Mouse (Mus musculus) limb, embryonic 11.5 days (tissue): ENCODE data around the gene Tecpr2. TPM values are rescaled to one million over a fixed set of nuclear protein-coding genes. Genes with fewer than 3 reads are reported as not detected.
"Not testable (repeated sequence)": the region's sequence is repeated elsewhere in the genome, so short reads cannot be mapped to it uniquely, and the experiment has no call there.

ENCODE experiments used
- ATAC-seq: fragments of 200-750 bp; cut with Nextera tagmentation; 2 replicates; pipeline ENCODE4 v1.8.0; 2017; ENCODE audit warnings: low read depth; ENCODE audit not compliant: insufficient number of reproducible peaks, low FRiP score, low TSS enrichment
- DNase-seq: peaks from one replicate; pipeline ENCODE4 v3.0.0-alpha.2; 2015; ENCODE audit warnings: low spot score
- H3K27ac ChIP-seq: fragments of 300-500 bp; sonication (generic); replicated peaks from 2 replicates; pipeline ENCODE4 v1.5.1; 2014; ENCODE audit warnings: low read depth, mild to moderate bottlenecking, low read length
- H3K27me3 ChIP-seq: fragments of 300-500 bp; sonication (generic); 2 replicates; pipeline ENCODE4 v1.6.1; 2014; ENCODE audit warnings: mild to moderate bottlenecking, low read length, mixed read lengths; ENCODE audit not compliant: control insufficient read depth, insufficient read depth
- H3K36me3 ChIP-seq: fragments of 300-500 bp; sonication (generic); 2 replicates; pipeline ENCODE4 v1.6.1; 2014; ENCODE audit warnings: mild to moderate bottlenecking, low read length, moderate library complexity, mixed read lengths; ENCODE audit not compliant: control insufficient read depth, insufficient read depth
- H3K4me1 ChIP-seq: fragments of 300-500 bp; sonication (generic); 2 replicates; pipeline ENCODE4 v1.6.1; 2014; ENCODE audit warnings: low read length, mixed read lengths; ENCODE audit not compliant: control insufficient read depth, insufficient read depth
- H3K4me2 ChIP-seq: fragments of 300-500 bp; sonication (generic); 2 replicates; pipeline ENCODE4 v1.6.1; 2014; ENCODE audit warnings: low read depth, mild to moderate bottlenecking, moderate library complexity; ENCODE audit not compliant: severe bottlenecking
- H3K4me3 ChIP-seq: fragments of 300-500 bp; sonication (generic); 2 replicates; pipeline ENCODE4 v1.5.1; 2014; ENCODE audit warnings: low read depth, low read length
- H3K9ac ChIP-seq: fragments of 300-500 bp; sonication (generic); 2 replicates; pipeline ENCODE4 v1.6.1; 2014; ENCODE audit warnings: mild to moderate bottlenecking, low read length
- H3K9me3 ChIP-seq: fragments of 300-500 bp; sonication (generic); 2 replicates; pipeline ENCODE4 v1.6.1; 2016; ENCODE audit warnings: low read length; ENCODE audit not compliant: control insufficient read depth
- WGBS: fragments of 180-500 bp; shearing (Covaris S2); extraction: QIAGEN DNeasy Blood & Tissue Kit; methylation state at CpG from one replicate; pipeline ENCODE4 v1.1.7; 2014; 5-methylcytosine and 5-hydroxymethylcytosine counted together
- polyA plus RNA-seq: library from polyadenylated mRNA; unstranded; fragments of >200 nt; fragmentation: Nextera tagmentation; extraction: Ambion mirVana; gene quantifications from 2 replicates; pipeline ENCODE4 v1.2.1, GENCODE M21; 2014

The Tecpr2 gene
- polyA plus RNA-seq, 1 experiment from 2014 or later = 4.2 TPM

GRCm38 (mm10) chr12:110858681-110859080 lies 30.4 kb upstream of the Tecpr2 start:
- not testable (repeated sequence) for H3K9ac ChIP-seq, H3K27ac ChIP-seq, H3K4me2 ChIP-seq, ATAC-seq, H3K4me1 ChIP-seq, DNase-seq, H3K36me3 ChIP-seq, H3K9me3 ChIP-seq, H3K27me3 ChIP-seq, H3K4me3 ChIP-seq
- WGBS = 91% methylated on average over 15 of the region's 15 CpGs

GRCm38 (mm10) chr12:110860293-110860692 lies 28.8 kb upstream of the Tecpr2 start:
- Histone ChIP-seq H3K27ac (no peak overlapping the region), H3K4me1 (no peaks in the 10 kb centered on the region), H3K4me2 (no peak overlapping the region), H3K36me3 (peaks cover 2% of the 10 kb centered on the region; the same call in 1 of the 2 replicates), H3K27me3 (no peaks in the 10 kb centered on the region), H3K9ac (no peak overlapping the region), H3K9me3 (no peaks in the 10 kb centered on the region), H3K4me3 (no peak overlapping the region)
- ATAC-seq (no peak), DNase-seq (no peak)

DNA sequence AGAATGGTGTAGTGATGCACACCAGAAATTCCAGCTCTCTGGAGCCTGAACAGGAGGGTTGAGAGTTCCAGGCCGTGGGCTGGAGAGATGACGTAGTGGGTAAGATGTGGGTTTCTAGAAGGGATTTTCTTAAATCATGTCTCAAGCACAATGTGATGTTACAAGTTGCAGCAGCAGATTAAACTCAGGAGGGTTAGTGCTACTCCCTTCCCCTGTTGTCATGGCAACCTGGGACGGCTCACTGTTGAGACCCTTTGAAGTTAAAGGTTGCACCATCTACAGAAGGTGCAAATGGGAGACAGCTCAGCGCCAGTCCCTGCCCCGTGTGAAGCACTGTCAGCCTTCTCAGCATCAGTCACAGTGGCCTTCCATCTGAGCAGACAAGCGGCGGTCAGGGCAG lies 27.8 kb upstream of the Tecpr2 start:
- Histone ChIP-seq H3K9me3 (no peaks in the 10 kb centered on the region), H3K4me2 (no peak overlapping the region), H3K9ac (no peak overlapping the region), H3K4me1 (no peaks in the 10 kb centered on the region), H3K27ac (no peak overlapping the region), H3K27me3 (no peaks in the 10 kb centered on the region), H3K36me3 (peaks cover 2% of the 10 kb centered on the region; the same call in 1 of the 2 replicates), H3K4me3 (no peak overlapping the region)
- WGBS = 28% methylated on average over 7 of the region's 7 CpGs
- ATAC-seq (no peak), DNase-seq (no peak)

DNA sequence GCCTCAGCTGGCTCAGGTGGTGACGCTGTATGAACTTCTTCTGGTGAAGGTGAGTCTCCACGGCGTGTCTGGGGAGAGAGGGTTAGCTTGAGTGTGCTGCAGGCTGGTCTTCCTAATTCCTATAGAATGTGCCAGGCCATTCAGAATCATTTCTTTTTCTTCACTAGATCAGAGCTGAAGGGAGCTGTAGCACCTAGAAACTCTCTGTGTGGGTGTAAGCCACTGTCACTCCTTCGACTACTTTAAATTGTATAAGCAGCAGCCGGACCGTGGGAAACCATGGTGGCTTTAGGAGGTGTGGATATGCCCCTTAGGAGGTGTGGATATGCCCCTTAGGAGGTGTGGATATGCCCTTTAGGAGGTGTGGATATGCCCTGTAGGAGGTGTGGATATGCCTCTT lies 25.1 kb upstream of the Tecpr2 start:
- Histone ChIP-seq H3K36me3 (peaks cover 2% of the 10 kb centered on the region; the same call in 1 of the 2 replicates), H3K4me3 (no peak overlapping the region), H3K9me3 (no peaks in the 10 kb centered on the region), H3K4me1 (no peaks in the 10 kb centered on the region), H3K4me2 (no peak overlapping the region), H3K9ac (no peak overlapping the region), H3K27ac (no peak overlapping the region), H3K27me3 (no peaks in the 10 kb centered on the region)
- no peak for DNase-seq
- no peak for ATAC-seq
- 88% methylated on average over 6 of the region's 6 CpGs for WGBS

DNA sequence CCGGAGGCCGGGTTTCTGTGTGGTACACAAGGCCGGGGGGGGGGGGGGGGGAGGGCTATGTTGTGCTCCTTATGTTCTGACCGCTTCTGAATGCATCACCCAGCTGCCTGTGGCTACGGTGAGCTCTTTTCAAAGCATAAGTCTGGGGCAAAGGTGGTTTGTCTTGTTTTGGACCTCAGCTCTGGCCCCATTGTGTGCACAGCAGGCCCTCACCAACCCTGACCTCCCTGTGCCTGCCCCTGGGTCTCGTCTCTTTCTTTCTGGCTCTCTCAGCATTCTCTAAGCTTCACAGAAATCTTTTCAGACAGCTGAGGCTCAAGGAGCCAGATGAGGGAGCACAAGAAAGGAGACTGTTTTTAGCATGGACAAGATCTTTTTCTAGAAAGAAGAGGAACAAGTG lies 23.5 kb upstream of the Tecpr2 start:
- 83% methylated on average over 6 of the region's 6 CpGs for WGBS
- no peak overlapping the region for H3K27ac ChIP-seq
- H3K27me3 ChIP-seq = no peaks in the 10 kb centered on the region

GRCm38 (mm10) chr12:110865989-110866388 lies 23.1 kb upstream of the Tecpr2 start:
- DNase-seq = no peak
- Histone ChIP-seq H3K27me3 (no peaks in the 10 kb centered on the region), H3K36me3 (no peaks in the 10 kb centered on the region), H3K27ac (no peak overlapping the region), H3K9me3 (no peaks in the 10 kb centered on the region), H3K4me3 (no peak overlapping the region), H3K9ac (no peak overlapping the region), H3K4me2 (no peak overlapping the region), H3K4me1 (no peaks in the 10 kb centered on the region)
- no peak for ATAC-seq
- 87% methylated on average over 10 of the region's 10 CpGs for WGBS

More for the DNA sequence above, 23.5 kb upstream of the Tecpr2 start:
- no peaks in the 10 kb centered on the region for H3K9me3 ChIP-seq
- peaks cover 2% of the 10 kb centered on the region; the same call in 1 of the 2 replicates for H3K36me3 ChIP-seq
- ATAC-seq = no peak
- DNase-seq = no peak
- H3K9ac ChIP-seq = no peak overlapping the region
- no peak overlapping the region for H3K4me3 ChIP-seq
- no peak overlapping the region for H3K4me2 ChIP-seq
- H3K4me1 ChIP-seq = no peaks in the 10 kb centered on the region

- Histone ChIP-seq H3K9me3 (no peaks in the 10 kb centered on the region), H3K4me3 (no peak overlapping the region), H3K27ac (no peak overlapping the region), H3K27me3 (no peaks in the 10 kb centered on the region), H3K4me2 (no peak overlapping the region), H3K36me3 (peaks cover 3% of the 10 kb centered on the region; the same call in 1 of the 2 replicates), H3K4me1 (no peaks in the 10 kb centered on the region), H3K9ac (no peak overlapping the region)
- 88% methylated on average over 4 of the region's 4 CpGs for WGBS
- ATAC-seq = no peak
- DNase-seq = no peak
Observed at GRCm38 (mm10) chr12:110870107-110870506, 19.0 kb upstream of the Tecpr2 start.

DNA sequence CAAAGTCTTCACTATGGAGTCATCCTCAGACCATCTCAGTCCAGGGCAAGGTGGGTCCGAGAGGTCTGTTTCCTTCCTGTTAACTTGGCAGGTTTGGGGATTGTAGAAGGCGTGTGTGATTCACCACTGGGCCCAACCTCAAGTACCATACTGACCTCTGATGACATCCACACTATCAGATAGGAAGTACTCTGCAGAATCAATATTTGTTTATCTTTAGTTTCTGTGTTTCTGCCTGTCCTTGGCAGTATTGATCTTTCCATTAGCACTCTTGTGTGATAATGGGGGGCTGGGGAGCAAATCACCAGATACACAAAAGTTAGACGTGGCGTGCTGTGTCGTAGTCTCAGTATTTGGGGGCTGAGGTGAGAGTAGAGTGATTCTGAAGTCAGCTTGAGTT lies 17.8 kb upstream of the Tecpr2 start:
- WGBS = 96% methylated on average over 5 of the region's 5 CpGs
- Histone ChIP-seq H3K36me3 (peaks cover 4% of the 10 kb centered on the region; the same call in 1 of the 2 replicates), H3K9ac (no peak overlapping the region), H3K4me1 (no peaks in the 10 kb centered on the region), H3K4me2 (no peak overlapping the region), H3K27ac (no peak overlapping the region), H3K4me3 (no peak overlapping the region), H3K9me3 (no peaks in the 10 kb centered on the region), H3K27me3 (no peaks in the 10 kb centered on the region)
- DNase-seq (no peak), ATAC-seq (no peak)

GRCm38 (mm10) chr12:110875351-110875750 lies 13.7 kb upstream of the Tecpr2 start:
- ATAC-seq (no peak), DNase-seq (no peak)
- WGBS = 96% methylated on average over 2 of the region's 2 CpGs
- Histone ChIP-seq H3K9me3 (no peaks in the 10 kb centered on the region), H3K27me3 (no peaks in the 10 kb centered on the region), H3K4me2 (no peak overlapping the region), H3K4me1 (no peaks in the 10 kb centered on the region), H3K36me3 (peaks cover 12% of the 10 kb centered on the region), H3K9ac (no peak overlapping the region), H3K27ac (no peak overlapping the region), H3K4me3 (no peak overlapping the region)
